Mouse (Mus musculus) inflammation-experienced regulatory T-cells, adult 6 months (primary cell): ENCODE measurements around the gene Ptpn3. TPM values are rescaled to one million over a fixed set of nuclear protein-coding genes. Genes with fewer than 3 reads are reported as not detected.

Experiments used
- ATAC-seq: one replicate; pipeline ENCODE4 v1.8.0; 2017
- polyA plus RNA-seq, 3 experiments: library from polyadenylated mRNA; unstranded; fragments of 100-300 nt; shearing (Covaris generic); gene quantifications; one replicate each; pipeline ENCODE4 v1.2.1; 2017

Gene Ptpn3
- 1 to 10 TPM in 2 of 3 experiments, under 1 TPM in 1; 0.98 to 3.4 (median 2.8) TPM for polyA plus RNA-seq

GRCm38 (mm10) chr4:57301410-57302313 lies at the start of gene Ptpn3:
TSS of gene Ptpn3 (minus strand) at chr4:57301837.
- peak; percentile 60 for ATAC-seq

GRCm38 (mm10) chr4:57350541-57350940 lies 48.9 kb upstream of the Ptpn3 start:
- ATAC-seq: no peak

DNA sequence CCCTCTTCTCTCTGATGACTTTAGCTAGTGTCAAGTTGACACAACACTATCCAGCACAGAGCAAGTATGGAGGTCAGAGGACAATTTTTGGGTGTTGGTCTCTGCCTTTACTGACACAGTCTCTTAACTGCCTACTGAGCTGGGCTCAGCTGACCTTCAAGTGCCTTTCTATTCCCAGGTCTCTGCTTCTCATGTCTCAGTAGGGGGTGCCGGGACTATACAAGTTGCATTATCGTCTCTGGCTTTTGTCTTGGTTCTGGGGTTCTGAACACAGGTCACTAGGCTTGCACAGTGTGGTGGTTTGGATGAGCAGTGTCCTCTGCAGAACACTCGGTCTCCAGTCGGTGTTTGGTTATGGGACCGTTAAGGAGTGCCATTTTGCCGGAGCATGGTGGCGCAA lies 42.4 kb upstream of the Ptpn3 start:
- no peak for ATAC-seq

DNA sequence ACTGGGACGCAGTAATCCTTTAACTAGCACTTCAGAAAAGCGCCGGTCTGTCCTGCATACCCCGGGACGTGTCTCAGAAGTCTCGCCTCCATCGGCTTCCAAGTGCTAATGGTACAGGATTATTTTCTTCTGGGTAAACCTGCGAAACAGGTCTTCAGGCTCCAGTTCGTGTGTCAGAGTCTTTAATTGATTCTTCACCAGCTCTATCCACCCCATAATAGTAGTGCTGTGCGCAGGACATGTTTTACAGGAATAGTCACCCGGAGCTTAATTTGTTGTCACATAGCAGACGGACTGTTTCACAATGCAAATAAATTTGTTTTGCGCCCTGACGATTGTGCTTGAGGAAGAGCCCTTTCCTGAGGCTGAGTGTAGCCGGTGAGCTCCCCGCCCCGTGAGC lies 37.3 kb upstream of the Ptpn3 start:
- no peak for ATAC-seq

DNA sequence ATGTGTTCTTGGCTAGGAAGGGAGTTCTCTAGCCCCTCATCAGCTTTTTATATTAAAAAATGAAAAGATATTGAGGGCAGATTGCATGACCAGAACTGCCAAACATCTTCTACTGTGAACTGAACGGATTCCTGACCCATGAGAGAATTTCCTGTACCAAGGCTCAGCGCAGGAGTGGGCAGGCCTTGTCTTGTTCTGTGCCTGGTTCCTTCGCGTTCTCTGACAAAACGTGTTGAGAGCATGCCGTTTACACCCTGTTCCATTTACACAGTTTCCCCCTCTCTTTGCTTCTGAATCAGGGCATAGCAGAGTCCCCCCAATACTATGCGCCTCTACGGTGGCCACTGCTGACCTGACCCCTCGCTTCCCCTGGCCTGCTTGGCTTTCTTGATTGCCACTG lies 36.4 kb upstream of the Ptpn3 start:
- ATAC-seq: no peak

GRCm38 (mm10) chr4:57335000-57335666 lies 33.5 kb upstream of the Ptpn3 start:
- ATAC-seq: no peak

DNA sequence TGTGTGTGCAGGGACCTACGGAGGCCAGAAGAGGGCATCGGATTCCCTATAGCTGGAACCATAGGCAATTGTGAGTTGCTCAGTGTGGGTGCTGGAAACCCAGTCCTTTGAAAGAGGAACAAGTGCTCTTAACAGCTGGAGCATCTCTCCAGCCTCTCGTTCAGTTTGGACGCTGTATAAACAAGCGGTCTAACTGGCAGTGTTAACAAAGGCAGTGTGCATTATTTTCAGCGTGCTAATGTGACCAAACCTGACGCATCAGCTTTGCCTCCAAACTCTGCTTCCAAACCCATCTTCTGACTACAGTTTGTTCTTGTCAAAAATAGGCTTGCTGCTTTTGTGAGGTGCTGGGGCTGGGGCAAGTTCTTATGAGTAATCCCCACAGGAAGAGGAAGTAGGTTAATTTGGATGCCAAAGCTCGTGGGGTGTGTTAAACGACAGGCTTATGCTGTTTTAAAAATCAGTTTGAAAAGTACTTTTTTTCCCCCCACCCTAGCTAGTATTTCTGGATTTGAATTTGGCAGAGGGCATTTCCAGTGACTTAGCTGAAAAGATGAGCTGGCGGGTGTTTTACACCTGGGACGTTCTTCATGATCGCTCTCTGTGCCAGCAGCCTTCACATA lies 32.4 kb upstream of the Ptpn3 start:
- no peak for ATAC-seq

- ATAC-seq: no peak
Observed at GRCm38 (mm10) chr4:57332511-57332910, 30.9 kb upstream of the Ptpn3 start.

GRCm38 (mm10) chr4:57320606-57321327 lies 19.1 kb upstream of the Ptpn3 start:
- ATAC-seq: no peak

DNA sequence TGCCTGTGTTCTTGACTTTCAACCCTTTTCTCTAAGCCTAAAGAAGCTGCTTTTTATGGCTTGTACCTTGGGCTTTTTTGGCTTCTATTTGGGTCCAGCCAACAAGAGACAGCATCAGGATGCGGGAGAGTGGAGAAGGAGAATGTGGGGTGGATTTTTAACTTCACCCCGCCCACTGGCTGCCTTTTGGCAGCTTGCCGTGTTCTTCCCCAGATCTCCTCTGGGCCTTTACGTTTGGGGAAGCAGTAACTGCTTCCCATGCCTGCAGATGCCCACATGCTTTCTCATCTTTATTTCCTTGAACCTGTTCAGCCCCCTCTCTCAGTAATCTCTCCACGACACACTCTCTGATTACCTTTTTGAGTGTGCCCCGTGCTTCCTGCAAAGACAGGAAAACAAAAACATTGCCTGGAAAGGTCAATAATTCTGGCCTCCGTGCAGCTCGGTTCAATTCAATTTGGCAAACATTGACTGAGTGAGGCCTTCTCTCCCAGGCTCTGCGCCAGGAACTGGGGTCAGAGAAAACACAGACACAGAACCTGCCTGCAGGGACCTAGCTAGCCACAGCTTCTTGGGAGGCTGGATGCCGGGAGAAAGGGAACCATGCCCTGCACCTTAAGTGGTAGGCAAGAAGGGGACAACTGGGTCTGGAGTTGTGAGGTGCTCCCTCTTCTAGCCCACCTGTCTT lies 17.0 kb upstream of the Ptpn3 start:
- ATAC-seq: no peak

GRCm38 (mm10) chr4:57312256-57313166 lies 10.9 kb upstream of the Ptpn3 start:
- no peak for ATAC-seq

- ATAC-seq: no peak
Observed at GRCm38 (mm10) chr4:57311750-57312149, 10.1 kb upstream of the Ptpn3 start.

GRCm38 (mm10) chr4:57308214-57309000 lies 6.8 kb upstream of the Ptpn3 start:
- ATAC-seq: no peak

- ATAC-seq: no peak
Observed at GRCm38 (mm10) chr4:57307747-57308146, 6.1 kb upstream of the Ptpn3 start.

DNA sequence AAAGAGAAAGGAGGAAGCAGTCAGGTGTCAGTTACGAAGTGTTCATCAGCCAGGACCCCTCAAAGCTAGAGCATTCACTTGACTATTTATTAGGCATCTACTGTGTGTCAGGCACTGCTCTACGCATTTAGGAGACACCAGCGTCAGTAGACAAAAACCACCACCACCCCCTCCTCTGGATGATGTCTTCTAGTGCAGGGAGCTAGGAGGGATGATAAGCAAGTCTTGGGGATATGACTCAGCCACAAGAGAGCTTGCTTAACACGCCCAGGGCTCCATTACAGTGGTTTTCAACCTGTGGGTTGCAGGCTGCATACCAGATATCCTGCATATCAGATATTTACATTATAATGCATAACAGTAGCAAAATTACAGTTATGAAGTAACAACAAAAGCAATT lies 4.6 kb upstream of the Ptpn3 start:
- ATAC-seq: no peak

DNA sequence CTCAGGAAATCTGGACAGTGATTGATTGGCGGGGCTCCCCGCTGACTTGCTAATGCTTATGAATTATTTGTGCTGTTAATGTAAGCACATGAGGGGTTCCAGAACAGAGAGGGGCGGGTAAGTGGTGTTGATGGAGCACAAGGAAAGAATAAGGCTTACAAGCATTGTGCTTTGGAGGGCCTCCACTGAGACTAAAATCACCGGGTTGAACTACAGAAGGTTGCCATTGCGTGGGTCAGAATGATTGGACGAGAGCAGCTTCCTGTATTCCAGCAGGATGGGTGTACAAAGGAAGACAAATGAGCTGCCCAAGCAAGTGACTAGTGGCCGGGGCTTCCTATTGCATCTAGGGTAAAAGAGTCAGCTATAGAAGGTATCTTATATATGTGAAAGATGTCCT lies 4.0 kb upstream of the Ptpn3 start:
- ATAC-seq: no peak

DNA sequence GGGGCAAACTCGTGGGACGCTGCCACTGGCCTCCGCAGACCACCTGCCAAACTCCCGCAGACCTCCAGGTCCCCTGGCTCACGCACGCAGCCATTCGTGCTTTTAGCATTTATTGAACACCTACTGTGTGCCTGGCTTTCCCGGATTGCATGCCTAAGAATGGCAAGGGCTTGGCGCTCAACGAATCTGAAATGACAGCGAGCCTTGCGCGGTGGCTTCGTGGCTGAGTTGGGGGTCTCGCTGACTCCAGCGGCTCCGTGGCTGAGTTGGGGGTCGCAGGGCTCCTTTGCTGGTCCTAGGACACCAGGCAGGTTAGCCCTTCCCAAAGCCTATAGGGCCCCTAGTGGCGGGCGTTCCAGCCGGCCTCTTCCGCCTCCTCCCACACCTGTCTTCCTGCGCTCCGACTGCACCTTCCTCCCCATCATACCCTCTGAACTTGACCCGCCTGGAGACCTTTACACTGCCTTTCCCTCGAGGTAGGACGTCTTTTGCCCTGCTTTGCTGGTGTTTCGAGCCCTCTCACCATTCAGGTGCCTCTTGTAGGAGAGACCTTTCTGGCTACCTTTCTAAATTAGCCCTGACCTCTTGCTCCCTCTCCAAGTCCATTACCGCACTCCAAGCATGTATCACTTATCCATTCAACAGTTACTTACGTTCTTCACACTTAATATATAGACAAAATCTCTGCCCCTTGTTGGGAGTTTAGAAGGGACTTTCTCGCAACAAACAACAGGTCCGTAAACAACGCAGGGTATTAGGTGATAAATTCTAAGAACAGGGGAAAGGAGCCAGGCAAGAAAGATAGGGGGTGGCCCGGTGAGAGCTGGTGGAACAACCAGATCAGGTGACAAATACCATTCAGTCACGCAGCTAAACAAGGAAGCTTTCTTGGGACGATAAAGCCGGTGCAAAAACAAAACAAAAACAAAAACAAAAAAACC lies 898 bp downstream of the Ptpn3 start:
- ATAC-seq: peak; percentile 7

DNA sequence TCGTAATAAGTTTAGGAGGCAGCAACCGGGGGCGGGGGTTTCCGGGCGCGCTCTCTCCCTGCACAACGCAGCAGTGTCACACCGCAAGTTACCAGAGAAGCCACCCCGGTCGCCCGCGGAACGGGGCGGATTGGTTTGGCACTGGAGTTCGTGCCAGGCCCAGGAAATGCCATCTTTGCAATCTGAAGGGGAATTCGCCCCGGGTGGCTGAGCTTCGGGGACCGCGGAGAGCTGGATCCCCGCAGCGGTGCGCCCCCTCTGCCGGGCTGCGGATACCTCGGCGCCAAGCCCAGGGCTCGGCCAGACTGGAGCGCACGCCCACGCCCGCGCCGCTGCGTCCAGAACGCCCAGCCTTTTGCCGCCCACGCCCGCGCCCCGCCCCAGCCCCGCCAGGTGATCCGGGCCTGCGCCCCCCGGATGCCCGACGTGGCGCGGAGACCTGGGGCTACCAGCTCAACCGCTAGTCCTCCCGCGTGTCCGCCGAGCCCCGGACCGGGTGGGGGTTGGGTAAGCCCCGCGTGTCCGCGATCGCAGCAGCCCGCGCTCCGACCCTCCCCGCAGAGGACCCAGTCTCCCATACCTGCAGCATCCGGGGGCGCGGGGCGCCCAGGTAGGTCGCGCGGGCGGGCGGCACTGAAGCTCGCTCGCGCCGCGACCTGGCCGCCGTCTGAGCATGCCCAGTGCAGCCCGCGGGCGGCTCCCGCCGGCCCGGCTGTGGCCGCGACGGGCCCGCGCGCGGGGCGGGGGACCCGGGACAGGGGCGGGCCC lies 1.8 kb downstream of the Ptpn3 start:
- peak; percentile 56 for ATAC-seq
